Mouse (Mus musculus): Measurements from ENCODE around the gene Gm12216. TPM values are rescaled to one million over a fixed set of nuclear protein-coding genes. Genes with fewer than 3 reads are reported as not detected.
A peak's percentile ranks its signal among the peaks of the same experiment; 100 is the strongest.

The Gm12216 gene
- total RNA-seq, 1 experiment = 0.27 TPM

DNA sequence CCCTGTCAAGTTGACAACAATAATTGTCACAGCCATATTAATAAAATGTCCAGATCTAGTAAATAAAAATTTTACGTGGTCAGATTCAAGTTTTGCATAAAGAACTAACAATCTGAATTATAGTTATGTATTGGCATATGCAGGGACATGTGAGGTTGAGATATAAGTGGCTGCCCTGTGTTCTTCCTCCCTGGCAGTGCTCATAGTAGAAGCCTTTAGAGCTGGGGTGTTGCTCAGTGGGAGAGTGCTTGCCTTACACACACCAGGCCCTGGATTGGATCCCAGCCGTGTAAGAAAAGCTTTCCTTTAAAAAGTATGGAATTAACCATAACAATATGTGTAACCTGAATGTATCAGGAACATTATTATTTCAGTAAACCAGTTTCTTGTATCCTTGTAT lies 34.4 kb upstream of the Gm12216 start:
- no peak overlapping the region for H3K4me3 ChIP-seq (ENCODE audit: insufficient read depth in 1 of 2, low read depth in 1 of 2, low read length in 2 of 2, poor library complexity in 1 of 2, severe bottlenecking in 1 of 2)
- no peak overlapping the region for H3K9ac ChIP-seq (ENCODE audit: insufficient read depth, low read depth, low read length, poor library complexity, severe bottlenecking)
- peaks cover 0 to 2% of the 10 kb centered on the region in 2 experiments; a peak in 1 of 4 replicates for H3K4me1 ChIP-seq (ENCODE audit: control insufficient read depth in 2 of 2, insufficient read depth in 2 of 2, low read length in 2 of 2, poor library complexity in 1 of 2)
- TF ChIP-seq CHD2 (IDR thresholded peaks at IDR 0.05; ENCODE audit: low read depth, low read length) (no peak), ZNF384 (IDR thresholded peaks at IDR 0.05; ENCODE audit: low read depth, low read length) (no peak), HCFC1 (IDR thresholded peaks at IDR 0.05; ENCODE audit: borderline replicate concordance, insufficient read depth, low read length) (no peak), MAFK (IDR thresholded peaks at IDR 0.05; ENCODE audit: insufficient read depth, low read depth, low read length) (no peak), ZC3H11A (IDR thresholded peaks at IDR 0.05; ENCODE audit: borderline replicate concordance, low read depth, low read length) (no peak)
- H3K27ac ChIP-seq (ENCODE audit: insufficient read depth, low read depth, low read length, poor library complexity, severe bottlenecking) = no peak overlapping the region
- in situ Hi-C loops (cut with MboI; ENCODE audit: low sequenced_read_pairs in 2 of 2, unreplicated experiment in 2 of 2) = no loop called here
- no peaks in the 10 kb centered on the region for H3K36me3 ChIP-seq (ENCODE audit: control insufficient read depth, insufficient read depth, low read length, poor library complexity, severe bottlenecking)
- H3K9me3 ChIP-seq (ENCODE audit: control insufficient read depth, insufficient read depth, low read depth, low read length) = no peaks in the 10 kb centered on the region
- DNase-seq (ENCODE audit: low read depth, low spot score) = no peak

GRCm38 (mm10) chr11:53892716-53893416 lies 33.8 kb upstream of the Gm12216 start:
- peaks cover 0 to 2% of the 10 kb centered on the region in 2 experiments; a peak in 1 of 4 replicates for H3K4me1 ChIP-seq (ENCODE audit: control insufficient read depth in 2 of 2, insufficient read depth in 2 of 2, low read length in 2 of 2, poor library complexity in 1 of 2)
- DNase-seq (ENCODE audit: low read depth, low spot score) = no peak
- H3K36me3 ChIP-seq (ENCODE audit: control insufficient read depth, insufficient read depth, low read length, poor library complexity, severe bottlenecking) = no peaks in the 10 kb centered on the region
- H3K27ac ChIP-seq (ENCODE audit: insufficient read depth, low read depth, low read length, poor library complexity, severe bottlenecking) = no peak overlapping the region
- TF ChIP-seq HCFC1 (IDR thresholded peaks at IDR 0.05; ENCODE audit: borderline replicate concordance, insufficient read depth, low read length) (no peak), ZC3H11A (IDR thresholded peaks at IDR 0.05; ENCODE audit: borderline replicate concordance, low read depth, low read length) (no peak), ZNF384 (IDR thresholded peaks at IDR 0.05; ENCODE audit: low read depth, low read length) (no peak), MAFK (IDR thresholded peaks at IDR 0.05; ENCODE audit: insufficient read depth, low read depth, low read length) (no peak), CHD2 (IDR thresholded peaks at IDR 0.05; ENCODE audit: low read depth, low read length) (no peak)
- H3K9me3 ChIP-seq (ENCODE audit: control insufficient read depth, insufficient read depth, low read depth, low read length) = no peaks in the 10 kb centered on the region
- no peak overlapping the region for H3K9ac ChIP-seq (ENCODE audit: insufficient read depth, low read depth, low read length, poor library complexity, severe bottlenecking)
- H3K4me3 ChIP-seq (ENCODE audit: insufficient read depth in 1 of 2, low read depth in 1 of 2, low read length in 2 of 2, poor library complexity in 1 of 2, severe bottlenecking in 1 of 2) = no peak overlapping the region
- in situ Hi-C loops (cut with MboI; ENCODE audit: low sequenced_read_pairs in 2 of 2, unreplicated experiment in 2 of 2) = no loop called here

- no peaks in the 10 kb centered on the region for H3K9me3 ChIP-seq (ENCODE audit: control insufficient read depth, insufficient read depth, low read depth, low read length)
- no peak within 1 kb of the TSS; the same call in 1 of the 2 replicates for H3K27ac ChIP-seq (ENCODE audit: insufficient read depth, low read depth, low read length, poor library complexity, severe bottlenecking)
- H3K4me3 ChIP-seq (ENCODE audit: insufficient read depth in 1 of 2, low read depth in 1 of 2, low read length in 2 of 2, poor library complexity in 1 of 2, severe bottlenecking in 1 of 2) = peak within 1 kb of the TSS; percentile 76 to 81
- no peak for TF ChIP-seq ZC3H11A (IDR thresholded peaks at IDR 0.05; ENCODE audit: borderline replicate concordance, low read depth, low read length)
- TF ChIP-seq MAFK (IDR thresholded peaks at IDR 0.05; ENCODE audit: insufficient read depth, low read depth, low read length) = no peak
- TF ChIP-seq HCFC1 (IDR thresholded peaks at IDR 0.05; ENCODE audit: borderline replicate concordance, insufficient read depth, low read length) = no peak
- no peak for TF ChIP-seq CHD2 (IDR thresholded peaks at IDR 0.05; ENCODE audit: low read depth, low read length)
- TF ChIP-seq ZNF384 (IDR thresholded peaks at IDR 0.05; ENCODE audit: low read depth, low read length) = no peak
- no peaks in the 10 kb centered on the region for H3K36me3 ChIP-seq (ENCODE audit: control insufficient read depth, insufficient read depth, low read length, poor library complexity, severe bottlenecking)
- DNase-seq (ENCODE audit: low read depth, low spot score) = peak; percentile 100
- in situ Hi-C loops (cut with MboI; ENCODE audit: low sequenced_read_pairs in 2 of 2, unreplicated experiment in 2 of 2) = no loop called here
- H3K9ac ChIP-seq (ENCODE audit: insufficient read depth, low read depth, low read length, poor library complexity, severe bottlenecking) = peak within 1 kb of the TSS; percentile 77
- peaks cover 0 to 2% of the 10 kb centered on the region in 2 experiments; a peak in 1 of 4 replicates for H3K4me1 ChIP-seq (ENCODE audit: control insufficient read depth in 2 of 2, insufficient read depth in 2 of 2, low read length in 2 of 2, poor library complexity in 1 of 2)
Observed at GRCm38 (mm10) chr11:53891505-53892451, 32.7 kb upstream of the Gm12216 start, which contains the start of gene Slc22a5. TSS of gene Slc22a5 (minus strand) at chr11:53891660.

GRCm38 (mm10) chr11:53890906-53891504 lies 31.9 kb upstream of the Gm12216 start:
- DNase-seq (ENCODE audit: low read depth, low spot score) = no peak
- TF ChIP-seq CHD2 (IDR thresholded peaks at IDR 0.05; ENCODE audit: low read depth, low read length) (no peak), ZNF384 (IDR thresholded peaks at IDR 0.05; ENCODE audit: low read depth, low read length) (no peak)
- Histone ChIP-seq H3K27ac (ENCODE audit: insufficient read depth, low read depth, low read length, poor library complexity, severe bottlenecking) (no peak overlapping the region), H3K9ac (ENCODE audit: insufficient read depth, low read depth, low read length, poor library complexity, severe bottlenecking) (peak overlapping the region; percentile 77), H3K4me3 (ENCODE audit: insufficient read depth in 1 of 2, low read depth in 1 of 2, low read length in 2 of 2, poor library complexity in 1 of 2, severe bottlenecking in 1 of 2) (peak overlapping the region; percentile 76 to 81), H3K4me1 (ENCODE audit: control insufficient read depth in 2 of 2, insufficient read depth in 2 of 2, low read length in 2 of 2, poor library complexity in 1 of 2) (peaks cover 0 to 2% of the 10 kb centered on the region in 2 experiments; a peak in 1 of 4 replicates), H3K36me3 (ENCODE audit: control insufficient read depth, insufficient read depth, low read length, poor library complexity, severe bottlenecking) (no peaks in the 10 kb centered on the region), H3K9me3 (ENCODE audit: control insufficient read depth, insufficient read depth, low read depth, low read length) (no peaks in the 10 kb centered on the region)
- in situ Hi-C loops (cut with MboI; ENCODE audit: low sequenced_read_pairs in 2 of 2, unreplicated experiment in 2 of 2) = no loop called here

Data from ES-E14 (cell line).